Mouse (Mus musculus): ENCODE measurements around the gene Rom1.
"Not testable (repeated sequence)": the region's sequence is repeated elsewhere in the genome, so short reads cannot be mapped to it uniquely, and the experiment has no call there.

Rom1 gene

DNA sequence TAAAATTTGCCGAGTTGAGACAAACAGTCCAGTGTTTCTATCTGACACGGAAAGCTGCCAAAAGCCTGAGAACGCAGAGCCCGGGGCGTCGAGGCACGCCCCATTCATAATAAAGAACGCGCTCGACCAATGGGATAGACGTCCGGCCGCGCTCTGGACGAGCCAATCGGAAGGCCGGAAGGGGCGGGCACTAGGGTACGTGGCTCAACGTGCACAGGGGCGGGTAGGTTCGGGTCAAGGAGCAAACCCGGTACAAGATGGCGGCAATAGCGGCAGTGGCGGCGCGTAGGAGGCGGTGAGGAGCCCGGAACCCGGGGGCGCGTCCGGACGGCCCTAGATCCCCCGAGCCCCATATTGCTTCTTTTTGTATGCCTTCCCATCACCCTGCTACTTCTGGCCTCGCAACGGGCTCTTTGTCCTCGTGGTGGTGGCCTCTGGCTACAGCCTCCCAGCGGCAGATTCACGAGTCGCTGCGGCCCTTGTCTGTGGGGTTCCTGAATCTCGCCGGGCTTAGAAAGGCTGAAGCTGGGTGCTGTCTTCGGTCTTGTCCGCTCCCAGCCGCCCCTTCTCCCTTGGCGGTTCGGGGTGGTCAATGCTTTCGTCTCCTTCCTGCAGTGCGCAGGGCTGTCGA is 31.2 kb downstream of the Rom1 start, which contains the start of gene Ganab:
TSS of gene Ganab (plus strand) at position 207 of the 631 bp plus-strand sequence.
- peak; percentile 93 to 96 for DNase-seq (ENCODE audit: low spot score in 2 of 2)

DNA sequence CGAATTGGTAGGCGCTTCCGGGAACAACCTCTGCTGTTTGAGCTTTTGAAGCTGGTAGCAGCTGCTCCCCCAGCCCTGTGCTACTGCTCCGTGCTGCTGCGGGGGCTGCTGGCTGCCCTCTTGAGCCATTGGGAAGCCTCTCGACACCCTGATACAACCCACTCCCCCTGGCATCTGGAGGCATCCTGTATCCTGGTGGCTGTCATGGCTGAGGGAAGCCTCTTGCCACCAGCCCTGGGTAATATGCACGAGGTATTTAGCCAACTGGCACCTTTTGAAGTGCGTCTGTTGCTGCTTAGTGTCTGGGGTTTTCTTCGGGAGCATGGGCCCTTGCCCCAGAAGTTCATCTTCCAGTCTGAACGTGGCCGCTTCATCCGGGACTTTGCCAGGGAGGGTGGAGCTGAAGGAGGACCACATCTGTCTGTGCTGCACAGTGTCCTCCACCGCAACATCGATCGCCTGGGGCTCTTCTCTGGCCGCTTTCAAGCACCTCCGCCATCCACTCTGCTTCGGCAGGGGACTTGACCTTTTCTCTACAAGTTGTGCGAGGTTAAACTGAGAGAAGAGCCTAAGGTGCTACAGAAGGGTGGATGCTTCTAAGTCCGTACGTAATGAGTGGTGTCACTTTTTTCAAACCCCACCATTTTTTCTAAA is 31.8 kb downstream of the Rom1 start:
- peak in 1 of 2 experiments; percentile 51 for DNase-seq (ENCODE audit: low spot score in 2 of 2)

DNA sequence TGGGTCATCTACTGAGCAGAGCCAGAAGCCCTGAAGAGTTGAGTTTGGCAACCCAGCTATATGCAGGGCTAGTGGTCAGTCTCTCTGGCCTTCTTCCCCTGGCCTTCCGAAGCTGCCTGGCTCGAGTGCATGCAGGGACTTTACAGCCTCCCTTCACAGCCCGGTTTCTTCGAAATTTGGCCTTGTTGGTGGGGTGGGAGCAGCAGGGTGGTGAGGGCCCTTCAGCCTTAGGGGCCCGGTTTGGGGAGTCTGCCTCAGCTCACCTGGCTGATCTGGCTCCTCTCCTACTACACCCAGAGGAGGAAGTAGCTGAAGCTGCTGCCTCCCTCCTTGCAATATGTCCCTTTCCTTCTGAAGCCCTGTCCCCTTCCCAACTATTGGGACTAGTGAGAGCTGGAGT is 32.9 kb downstream of the Rom1 start:
- DNase-seq (ENCODE audit: low spot score in 2 of 2): not testable (repeated sequence)

DNA sequence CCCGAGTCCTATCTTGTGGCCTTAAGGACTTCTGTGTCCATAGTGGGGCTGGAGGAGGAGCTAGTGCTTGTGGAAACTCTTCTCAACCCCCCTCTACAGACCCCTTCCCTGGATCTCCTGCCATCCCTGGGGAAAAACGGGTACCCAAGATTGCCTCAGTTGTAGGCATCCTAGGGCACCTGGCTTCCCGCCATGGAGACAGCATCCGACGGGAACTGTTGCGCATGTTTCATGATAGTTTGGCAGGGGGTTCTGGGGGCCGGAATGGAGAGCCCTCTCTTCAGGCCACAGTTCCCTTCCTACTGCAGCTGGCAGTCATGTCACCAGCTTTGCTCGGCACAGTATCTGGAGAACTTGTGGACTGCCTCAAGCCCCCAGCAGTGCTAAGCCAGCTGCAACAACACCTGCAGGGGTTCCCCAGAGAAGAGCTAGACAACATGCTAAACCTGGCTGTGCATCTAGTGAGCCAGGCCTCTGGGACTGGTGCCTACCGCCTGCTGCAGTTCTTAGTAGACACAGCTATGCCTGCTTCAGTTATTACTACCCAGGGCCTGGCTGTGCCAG is 33.7 kb downstream of the Rom1 start:
- DNase-seq (ENCODE audit: low spot score in 2 of 2): no peak

DNA sequence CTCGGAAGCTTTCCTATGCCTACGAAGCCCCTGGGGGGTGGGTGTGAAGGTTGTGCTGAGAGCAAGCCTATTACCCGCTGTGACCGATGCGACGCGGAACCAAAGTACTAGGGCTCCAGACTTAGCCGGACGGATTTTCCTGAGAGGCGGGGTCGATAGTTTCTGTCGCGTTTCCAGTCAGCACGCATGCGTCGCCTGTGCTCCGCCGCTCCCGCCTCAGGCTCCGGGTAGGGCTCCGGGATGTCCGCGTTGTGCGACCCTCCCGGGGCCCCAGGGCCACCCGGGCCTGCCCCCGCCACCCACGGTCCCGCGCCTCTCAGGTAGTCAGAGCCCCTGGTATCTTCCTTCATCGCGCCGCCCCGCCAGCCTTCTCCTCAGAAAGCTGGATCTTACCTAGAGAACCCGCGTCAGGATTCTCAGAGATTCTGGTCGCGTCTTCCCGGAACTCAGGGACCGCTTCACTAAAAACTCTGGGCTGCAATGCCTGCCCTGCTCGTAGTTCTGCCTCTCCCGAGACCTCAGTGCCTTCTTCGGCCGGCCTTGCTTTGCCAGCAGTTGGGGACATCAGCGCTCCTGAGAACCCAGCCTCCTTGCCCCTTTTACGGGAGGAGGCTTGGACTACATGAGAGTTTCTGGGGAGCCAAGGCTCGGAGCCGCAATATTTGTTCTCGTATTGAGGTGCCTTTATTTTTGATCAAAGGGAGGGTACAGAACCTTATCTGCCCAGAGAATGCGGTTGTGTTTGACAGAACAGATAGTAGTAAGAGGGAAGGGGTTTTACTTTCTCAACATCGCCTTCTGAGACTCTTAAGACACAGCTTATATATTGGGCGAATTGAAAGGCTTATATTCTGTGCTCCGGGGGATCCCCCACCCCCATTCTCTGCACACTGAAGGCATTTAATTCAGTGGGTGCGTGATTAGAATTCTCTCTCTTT is 36.1 kb downstream of the Rom1 start, which contains the start of gene Ints5:
TSS of gene Ints5 (plus strand) at position 177 of the 938 bp plus-strand sequence.
- DNase-seq (ENCODE audit: low spot score in 2 of 2): peak; percentile 76 to 81

DNA sequence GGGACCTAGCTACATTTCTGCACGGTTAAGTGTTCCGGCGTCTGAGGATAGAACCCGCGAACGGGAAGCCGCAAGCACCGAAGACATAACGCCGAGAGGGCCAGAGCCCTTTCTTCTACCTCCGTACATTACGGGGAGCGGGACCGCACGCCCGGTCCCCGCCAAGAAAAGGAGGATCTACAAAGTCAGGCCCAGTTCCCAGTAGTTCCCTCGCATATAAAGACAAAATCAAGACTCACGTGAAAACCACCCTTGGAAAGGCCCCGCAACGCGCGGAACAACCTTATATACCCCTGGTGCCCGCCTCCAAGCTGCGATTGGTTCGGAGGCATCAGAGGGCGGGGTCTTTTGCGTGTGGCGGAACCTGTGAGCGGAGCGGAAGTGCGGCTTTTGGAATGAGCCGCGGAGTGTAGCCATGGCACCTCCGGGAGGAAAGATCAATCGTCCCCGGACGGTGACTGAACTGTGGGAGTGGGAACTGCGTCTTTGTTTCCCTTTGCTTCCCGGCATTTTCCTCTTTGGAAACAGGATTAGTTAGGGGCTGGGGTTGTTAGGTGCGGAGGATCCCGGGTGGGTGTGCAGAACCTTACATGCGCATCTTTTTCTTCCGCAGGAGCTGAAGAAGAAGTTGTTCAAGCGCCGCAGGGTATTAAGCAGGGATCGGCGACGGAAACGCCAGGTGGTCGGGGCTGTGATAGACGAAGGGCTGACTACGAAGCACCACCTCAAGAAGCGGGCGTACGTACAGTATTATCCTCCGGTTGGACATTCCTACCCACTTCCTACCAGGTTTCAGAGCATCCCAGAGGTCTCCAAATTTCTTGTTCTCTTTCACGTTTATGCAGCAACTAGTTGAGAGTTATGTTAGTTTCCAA is 40.4 kb downstream of the Rom1 start, which contains the start of the genes 1810009A15Rik and Gm49416:
TSS of gene 1810009A15Rik (plus strand) at position 343 of the 875 bp plus-strand sequence.
TSS of gene Gm49416 (plus strand) at position 416 of the 875 bp plus-strand sequence.
- peak; percentile 92 to 96 for DNase-seq (ENCODE audit: low spot score in 2 of 2)

DNA sequence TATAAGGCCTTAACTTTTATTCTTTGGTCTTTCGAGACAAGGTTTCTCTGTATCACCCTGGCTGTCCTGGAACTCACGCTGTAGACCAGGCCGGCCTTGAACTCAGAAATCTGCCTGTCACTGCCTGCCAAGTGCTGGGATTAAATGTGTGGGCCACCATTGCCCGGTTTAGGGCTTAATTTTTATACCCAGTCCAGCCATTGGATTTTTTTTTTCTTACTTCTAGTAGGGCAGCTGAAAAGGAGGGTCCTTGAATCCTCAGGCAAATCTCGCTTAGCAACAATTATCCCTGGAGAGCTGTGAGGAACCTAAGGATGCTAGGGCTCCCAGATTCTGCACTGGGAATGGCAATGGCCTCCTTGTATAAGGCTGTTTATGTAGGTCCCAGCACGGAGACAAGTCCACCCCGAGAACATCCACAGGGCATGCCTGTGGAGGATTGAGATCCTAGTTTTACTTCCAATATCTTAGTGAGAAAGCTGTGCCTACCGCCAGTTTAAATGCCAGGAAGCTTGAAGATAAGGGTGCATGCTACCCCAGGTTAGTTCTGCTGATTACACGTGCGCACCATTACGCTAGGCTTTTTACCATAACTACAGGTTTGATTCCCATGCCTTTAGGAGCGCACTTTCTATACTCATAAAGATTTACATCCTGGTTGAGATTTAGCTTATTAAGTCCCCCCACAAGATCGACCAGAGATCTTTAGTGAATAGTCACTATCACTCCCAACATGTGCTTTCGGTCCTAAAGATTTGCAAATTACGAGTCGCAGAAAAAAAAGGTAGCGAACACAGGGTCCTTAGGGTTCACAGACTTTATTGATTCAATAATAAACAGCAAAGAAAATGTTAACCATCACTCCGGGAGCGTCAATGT is 41.3 kb downstream of the Rom1 start:
- no peak for DNase-seq (ENCODE audit: low spot score in 2 of 2)

DNA sequence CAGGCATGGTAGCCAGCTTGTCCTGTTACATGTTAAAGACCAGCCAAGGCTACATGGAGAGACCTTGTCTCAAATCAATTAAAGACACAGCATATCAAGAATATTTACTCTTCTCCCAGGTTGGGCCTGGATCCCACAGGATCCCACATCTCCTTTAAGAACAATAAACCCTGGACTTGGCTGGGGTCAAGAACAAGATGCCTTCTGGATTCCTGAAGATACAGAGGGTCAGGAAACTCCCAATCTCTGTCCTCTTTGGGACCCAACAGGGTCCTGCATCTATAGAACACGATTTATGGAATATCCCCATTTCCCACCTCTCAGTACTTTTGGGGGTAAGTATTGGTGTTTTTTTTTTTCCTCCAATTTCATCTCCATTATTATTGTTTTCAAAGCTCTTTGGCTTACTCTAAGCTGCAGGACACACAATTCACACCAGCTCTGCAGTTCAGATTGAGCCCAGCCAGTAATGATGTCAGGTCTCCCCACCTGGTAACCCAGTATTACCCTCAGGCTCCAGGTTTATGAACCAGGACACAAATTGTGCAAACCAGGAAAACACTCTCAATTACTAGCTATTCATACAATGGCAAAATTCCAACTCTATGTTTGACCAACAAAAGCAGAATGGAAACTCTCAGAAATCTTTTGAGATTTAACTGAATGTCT is 42.1 kb downstream of the Rom1 start:
- no peak for DNase-seq (ENCODE audit: low spot score in 2 of 2)

DNA sequence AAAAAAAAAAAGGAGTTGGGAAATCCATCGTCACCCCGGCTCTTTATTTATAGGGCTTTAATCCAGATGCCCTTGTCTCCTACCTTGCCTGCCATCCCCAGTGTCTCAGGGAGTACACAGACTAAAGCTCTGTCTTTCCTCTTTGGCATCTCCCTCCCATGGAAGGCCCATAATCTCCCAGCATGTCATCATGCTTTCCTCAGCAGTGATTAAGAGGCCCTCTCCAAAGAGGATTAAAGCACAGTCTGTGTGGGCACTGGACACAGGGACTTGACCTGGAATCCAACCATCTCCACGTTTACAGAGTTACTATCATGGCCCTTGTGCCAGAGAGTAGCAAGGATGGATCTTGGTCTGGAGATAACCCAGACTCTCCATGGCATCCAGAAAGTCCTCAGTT is 45.5 kb downstream of the Rom1 start, which contains the start of the genes Lbhd1 and Gm49403:
TSS of gene Lbhd1 (plus strand) at position 117 of the 400 bp plus-strand sequence.
TSS of gene Gm49403 (plus strand) at position 315 of the 400 bp plus-strand sequence.
- DNase-seq (ENCODE audit: low spot score in 2 of 2): no peak

DNA sequence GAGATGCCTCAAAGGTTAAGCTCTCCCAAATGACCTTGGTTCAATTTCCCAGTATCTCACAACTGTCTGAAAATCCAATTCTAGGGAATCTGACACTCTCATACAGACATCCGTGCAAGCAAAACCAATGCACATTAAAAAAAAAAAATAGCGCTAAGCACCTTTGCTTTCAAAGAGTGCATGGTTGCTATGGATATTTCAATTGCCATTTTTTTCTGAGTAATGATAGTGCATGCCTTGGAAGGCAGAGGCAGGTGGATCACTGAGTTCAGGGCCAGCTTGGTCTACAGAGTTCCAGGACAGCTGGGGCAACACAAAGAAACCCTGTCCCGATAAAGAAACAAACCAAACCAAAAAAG is 48.1 kb downstream of the Rom1 start:
- DNase-seq (ENCODE audit: low spot score in 2 of 2): no peak

DNA sequence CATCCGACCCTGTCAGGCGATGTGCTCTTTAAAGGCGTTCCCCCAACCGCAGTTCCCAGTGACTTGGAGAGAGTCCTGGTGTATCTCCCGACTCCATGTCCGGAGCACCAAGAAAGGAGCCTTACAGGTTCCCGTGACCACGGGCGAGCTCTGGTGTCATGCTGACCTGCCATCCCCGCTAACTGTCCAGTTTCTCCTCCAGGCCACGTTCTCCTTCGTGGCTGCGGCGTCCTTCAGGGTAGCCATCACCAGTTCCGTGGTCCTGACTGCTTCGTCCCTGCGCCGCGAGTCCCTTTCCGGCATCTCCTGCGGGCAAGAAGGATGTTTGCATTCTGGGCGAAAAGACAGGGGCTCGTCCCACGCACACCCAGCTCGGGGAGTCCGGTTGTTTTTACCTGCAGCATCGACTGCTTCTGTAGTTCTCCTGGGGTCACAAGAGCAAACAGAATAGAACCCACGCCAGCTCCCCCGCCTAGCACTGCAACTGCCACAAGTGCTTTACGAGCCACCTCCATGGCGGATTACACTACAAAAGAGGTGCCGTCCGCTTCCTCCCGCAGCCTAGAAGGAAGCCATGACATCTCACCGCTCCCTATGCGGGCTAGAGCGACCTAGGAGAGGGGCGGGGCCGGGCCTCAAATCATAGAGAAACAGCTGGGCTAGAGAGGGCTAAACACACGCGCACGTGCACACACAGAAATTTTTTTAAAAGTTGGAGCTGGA is 48.7 kb downstream of the Rom1 start, which contains the start of gene Uqcc3:
TSS of gene Uqcc3 (minus strand) at position 613 of the 723 bp plus-strand sequence.
- DNase-seq (ENCODE audit: low spot score in 2 of 2): peak; percentile 85 to 87
